Mouse (Mus musculus): ENCODE measurements at regions not wholly inside any gene's neighbourhood (a gene's known extent, or its start where the extent isn't known, plus 50 kb on each side); places are given as distances from the start of the nearest gene placed in this dataset.
A peak's percentile ranks its signal among the peaks of the same experiment; 100 is the strongest.

GRCm38 (mm10) chr1:148901319-148902033 lies 1059.6 kb downstream of the Pla2g4a start:
- no peak for DNase-seq (ENCODE audit: low read depth, low spot score)

GRCm38 (mm10) chr1:148870788-148871187 lies 1090.3 kb downstream of the Pla2g4a start:
- DNase-seq (ENCODE audit: low read depth, low spot score): no peak

GRCm38 (mm10) chr1:148863582-148863981 lies 1097.5 kb downstream of the Pla2g4a start:
- DNase-seq (ENCODE audit: low read depth, low spot score): no peak

DNA sequence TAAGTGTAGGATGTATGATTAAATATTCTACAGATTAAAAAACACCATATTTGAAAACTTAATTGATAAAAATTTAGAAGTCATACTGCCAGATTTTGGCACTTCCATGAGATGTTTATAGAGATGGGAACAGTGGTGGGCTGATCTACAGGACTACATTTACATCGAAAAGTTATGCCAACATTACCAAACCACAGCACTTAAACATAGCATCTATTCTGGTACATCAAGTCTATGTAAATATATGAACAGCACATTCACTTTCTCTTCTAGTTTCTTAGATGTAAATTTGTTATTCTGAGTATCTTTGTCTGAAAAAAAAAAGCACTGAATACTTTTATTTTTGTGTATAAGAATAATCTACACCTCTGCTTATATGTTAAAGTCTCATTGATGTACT lies 1108.1 kb downstream of the Pla2g4a start:
- no peak for DNase-seq (ENCODE audit: low read depth, low spot score)

DNA sequence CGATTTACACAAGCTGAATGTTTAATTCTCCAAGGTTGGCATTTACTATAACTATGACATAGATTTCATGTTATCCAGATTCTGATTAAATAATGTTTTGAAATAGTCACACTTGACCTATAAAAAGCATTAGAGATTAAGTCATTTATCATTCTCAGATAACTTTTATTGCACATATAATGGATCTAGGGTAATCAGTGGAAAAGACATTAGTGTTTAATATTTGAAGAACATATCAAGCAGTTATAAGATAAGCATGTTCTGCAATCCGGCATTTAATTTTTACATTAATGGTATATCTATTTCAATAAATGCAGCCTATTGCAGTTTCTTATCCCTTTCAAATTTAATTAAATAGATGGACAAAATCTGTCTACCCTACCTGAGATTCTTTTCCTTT lies 1114.5 kb downstream of the Pla2g4a start:
- no peak for DNase-seq (ENCODE audit: low read depth, low spot score)

DNA sequence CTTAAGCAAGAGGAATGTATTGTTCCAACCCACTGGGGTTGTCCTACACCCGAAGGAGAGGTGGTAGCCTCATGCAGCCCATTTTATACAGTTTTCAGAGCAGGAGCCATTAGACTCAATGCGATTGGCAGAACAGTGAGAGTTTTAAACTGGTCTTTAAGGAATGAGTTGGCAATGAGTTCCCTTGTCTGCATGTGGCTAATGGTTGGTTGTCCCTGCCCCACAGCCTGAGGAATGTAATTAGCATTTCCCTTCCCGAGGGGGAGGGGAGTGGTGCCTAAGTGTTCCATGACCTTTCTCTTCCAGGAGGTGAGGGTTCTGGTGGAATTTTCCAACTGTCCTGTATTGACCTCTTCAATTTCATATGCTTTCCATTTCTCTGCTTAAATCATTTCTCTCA lies 1137.9 kb downstream of the Pla2g4a start:
- DNase-seq (ENCODE audit: low read depth, low spot score): no peak

- DNase-seq (ENCODE audit: low read depth, low spot score): no peak
Measured at GRCm38 (mm10) chr1:148808707-148809106, 1152.4 kb downstream of the Pla2g4a start.

GRCm38 (mm10) chr1:148797110-148797509 lies 1164.0 kb downstream of the Pla2g4a start:
- no peak for DNase-seq (ENCODE audit: low read depth, low spot score)

GRCm38 (mm10) chr1:148750806-148751205 lies 1210.3 kb downstream of the Pla2g4a start:
- peak; percentile 3 for DNase-seq (ENCODE audit: low read depth, low spot score)

DNA sequence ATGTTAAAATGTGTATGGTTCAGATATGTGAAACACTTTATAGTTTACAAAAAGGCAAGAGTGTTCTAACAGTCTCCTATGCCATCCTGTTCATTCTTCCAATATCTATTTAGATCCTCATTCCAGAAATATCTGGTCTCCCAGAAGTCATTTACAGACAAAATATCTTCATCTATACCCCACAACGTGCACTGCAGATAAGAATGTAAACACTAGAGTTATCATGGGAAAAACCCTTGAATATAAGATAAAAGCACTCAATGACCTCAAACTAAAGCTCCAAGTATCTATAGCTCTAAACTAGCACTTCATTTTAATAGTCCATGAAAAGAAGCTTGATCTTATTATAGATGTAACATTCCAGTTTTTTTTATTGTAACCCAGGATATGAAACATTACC lies 1239.0 kb downstream of the Pla2g4a start:
- DNase-seq (ENCODE audit: low read depth, low spot score): no peak

- no peak for DNase-seq (ENCODE audit: low read depth, low spot score)
Measured at GRCm38 (mm10) chr1:148721409-148721808, 1239.7 kb downstream of the Pla2g4a start.

- no peak for DNase-seq (ENCODE audit: low read depth, low spot score)
Measured at GRCm38 (mm10) chr1:148720980-148721379, 1240.1 kb downstream of the Pla2g4a start.

GRCm38 (mm10) chr1:148708084-148708483 lies 1253.0 kb downstream of the Pla2g4a start:
- no peak for DNase-seq (ENCODE audit: low read depth, low spot score)

- DNase-seq (ENCODE audit: low read depth, low spot score): no peak
Measured at GRCm38 (mm10) chr1:148707657-148708056, 1253.4 kb downstream of the Pla2g4a start.

DNA sequence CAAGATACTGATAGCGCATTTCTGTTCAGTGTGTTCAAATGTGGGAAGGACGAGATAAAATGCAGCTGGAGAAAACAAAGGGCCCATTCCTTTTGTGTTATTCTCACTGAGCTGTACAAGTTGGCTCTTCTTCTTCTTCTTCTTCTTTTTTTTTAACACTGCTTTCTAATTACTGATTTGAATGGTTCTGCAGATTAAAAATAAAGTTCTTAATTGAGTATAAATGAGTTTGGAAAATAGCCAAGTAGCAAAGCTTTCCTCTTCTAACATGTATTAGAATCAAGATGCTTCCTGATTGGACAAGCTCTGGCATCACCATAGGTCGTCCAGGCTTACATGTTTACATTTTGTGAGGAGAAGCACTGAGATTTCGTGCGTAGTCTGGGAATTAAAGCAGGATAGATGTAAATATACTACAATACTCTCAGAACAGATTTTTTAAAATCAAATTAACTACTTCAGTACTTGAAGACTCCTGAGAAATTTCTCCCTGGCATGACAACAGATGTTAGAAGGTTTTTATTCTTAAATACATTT lies 1254.8 kb downstream of the Pla2g4a start:
- DNase-seq (ENCODE audit: low read depth, low spot score): no peak

GRCm38 (mm10) chr1:148700599-148700954 lies 1260.5 kb downstream of the Pla2g4a start:
- no peak for DNase-seq (ENCODE audit: low read depth, low spot score)

- no peak for DNase-seq (ENCODE audit: low read depth, low spot score)
Measured at GRCm38 (mm10) chr1:148699854-148700598, 1261.1 kb downstream of the Pla2g4a start.

DNA sequence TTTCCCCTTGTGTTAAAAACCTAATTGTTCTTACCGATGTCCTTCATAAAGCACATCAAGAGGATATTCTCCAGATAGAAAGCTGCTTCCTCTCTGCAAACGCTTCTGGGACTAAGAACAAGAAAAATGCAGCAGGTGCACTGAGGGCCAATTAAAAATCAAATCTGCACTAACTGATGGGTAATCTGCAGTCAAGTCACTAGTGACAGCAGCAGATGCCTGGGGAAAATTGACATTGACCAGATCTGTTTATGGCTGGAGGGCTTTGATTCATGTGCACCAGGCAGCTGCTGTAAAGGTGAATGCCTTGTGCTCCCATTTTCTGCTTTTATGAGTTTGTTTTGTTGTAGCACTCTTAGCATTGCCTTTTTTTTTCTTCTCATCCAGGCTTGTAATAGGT lies 1271.0 kb downstream of the Pla2g4a start:
- DNase-seq (ENCODE audit: low read depth, low spot score): no peak

GRCm38 (mm10) chr1:148689618-148690017 lies 1271.5 kb downstream of the Pla2g4a start:
- DNase-seq (ENCODE audit: low read depth, low spot score): no peak

DNA sequence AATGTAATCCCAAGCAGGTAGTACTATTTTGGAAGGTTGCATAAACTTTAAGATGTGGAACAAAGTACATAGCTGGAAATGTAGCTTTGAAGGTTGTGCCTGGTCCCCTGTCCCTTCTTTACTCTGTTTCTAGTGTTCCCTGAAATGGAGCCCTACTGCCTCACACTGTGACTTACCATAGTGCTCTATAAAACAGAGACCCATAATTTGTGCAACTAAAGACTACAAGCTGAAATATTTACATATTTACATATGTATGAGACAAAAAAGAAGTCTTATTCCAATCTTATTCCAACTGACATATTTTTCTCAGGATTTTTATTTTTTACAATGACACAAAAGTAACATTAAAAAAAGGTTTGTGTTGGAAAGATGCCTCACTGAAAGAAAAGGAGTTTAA lies 1285.6 kb downstream of the Pla2g4a start:
- no peak for DNase-seq (ENCODE audit: low read depth, low spot score)

DNA sequence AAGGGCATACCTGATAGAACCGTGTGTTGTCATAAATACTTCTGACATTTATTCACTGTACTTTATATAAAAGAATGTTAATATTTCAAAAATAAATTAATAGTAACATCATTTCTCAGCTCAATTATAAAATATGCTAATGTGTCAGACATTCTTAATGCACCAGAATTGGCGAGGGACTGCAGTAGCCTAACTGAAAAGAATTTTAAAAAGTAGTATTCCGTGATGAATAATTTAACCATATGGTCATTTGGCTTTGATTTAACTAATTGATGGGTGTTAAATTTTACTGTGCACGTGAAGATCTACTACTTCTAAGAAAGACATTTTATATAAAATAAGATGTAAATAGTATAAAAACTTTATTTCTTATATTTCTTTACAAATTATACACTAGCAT lies 1296.7 kb downstream of the Pla2g4a start:
- DNase-seq (ENCODE audit: low read depth, low spot score): no peak

DNA sequence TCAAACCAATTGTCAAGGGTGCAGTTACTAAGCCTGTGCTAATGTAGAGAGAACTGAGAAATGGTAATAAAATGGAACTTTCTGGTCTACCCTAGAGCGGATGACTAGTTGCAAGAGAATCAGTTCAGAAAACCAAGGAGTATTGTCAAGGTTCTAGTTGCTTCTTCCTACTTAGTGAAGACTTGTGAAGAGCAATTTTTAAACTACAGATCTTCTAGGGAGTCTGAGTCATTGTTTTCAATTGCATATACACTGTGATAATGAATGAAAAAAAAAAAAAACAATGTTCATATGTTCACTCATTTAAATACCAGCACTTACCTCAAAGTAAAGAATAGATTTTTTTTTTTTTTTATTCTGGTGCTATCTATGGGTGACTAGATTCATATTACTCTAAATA lies 1304.1 kb downstream of the Pla2g4a start:
- no peak for DNase-seq (ENCODE audit: low read depth, low spot score)
